Mouse (Mus musculus): Measurements from ENCODE around the gene Grtp1. TPM values are rescaled to one million over a fixed set of nuclear protein-coding genes. Genes with fewer than 3 reads are reported as not detected.

The Grtp1 gene
- polyA plus RNA-seq, 1 experiment from 2014 or later, result 14.4 TPM

DNA sequence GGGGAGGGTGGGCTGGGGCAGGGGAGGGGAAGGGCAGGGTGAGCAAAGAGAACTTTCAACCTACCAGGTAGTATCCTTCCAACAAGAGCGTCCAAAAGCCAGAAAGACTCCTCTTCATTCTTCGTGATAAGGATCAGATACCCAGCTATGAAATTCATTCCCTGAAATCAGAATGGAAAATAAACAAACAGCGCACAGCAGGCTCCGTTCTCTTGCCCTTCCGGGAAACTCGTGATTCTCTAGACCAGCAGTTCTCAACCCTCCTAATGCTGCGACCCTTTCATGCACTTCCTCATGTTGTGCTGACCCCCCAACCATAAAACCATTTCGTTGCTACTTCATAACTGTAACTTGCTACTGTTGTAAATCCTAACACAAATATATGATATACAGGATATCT is 13.6 kb downstream of the Grtp1 start:
- ATAC-seq (ENCODE audit: low FRiP score), result no peak
- no peak overlapping the region for H3K9ac ChIP-seq (replicated peaks)
- WGBS, result 84% methylated on average over 8 of the region's 8 CpGs

DNA sequence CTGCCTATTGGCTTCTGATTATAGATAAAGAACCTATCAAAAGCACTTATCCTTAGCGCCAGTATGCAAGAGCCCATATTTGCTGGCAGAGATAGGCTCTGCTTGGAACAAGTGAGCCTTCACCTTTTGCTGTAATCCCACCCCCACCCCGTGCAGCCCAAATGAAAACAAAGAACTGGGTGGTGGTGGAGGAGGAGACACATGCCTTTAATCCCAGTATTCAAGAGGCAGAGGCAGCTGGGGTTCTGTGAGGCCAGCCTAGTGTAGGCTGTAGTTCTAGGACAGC is 18.8 kb downstream of the Grtp1 start:
- Histone ChIP-seq H3K36me3 (peaks cover 14% of the 10 kb centered on the region), H3K4me3 (replicated peaks) (no peak overlapping the region), H3K27ac (replicated peaks) (no peak overlapping the region), H3K4me2 (no peak overlapping the region), H3K9me3 (replicated peaks) (no peaks in the 10 kb centered on the region), H3K9ac (replicated peaks) (no peak overlapping the region), H3K4me1 (no peaks in the 10 kb centered on the region), H3K27me3 (replicated peaks) (no peaks in the 10 kb centered on the region)
- 69% methylated on average over 2 of the region's 2 CpGs for WGBS
- ATAC-seq (ENCODE audit: low FRiP score), result no peak

More for the DNA sequence above, 13.6 kb downstream of the Grtp1 start:
- Histone ChIP-seq H3K4me1 (no peaks in the 10 kb centered on the region), H3K9me3 (replicated peaks) (no peaks in the 10 kb centered on the region), H3K36me3 (no peaks in the 10 kb centered on the region; the same call in 1 of the 2 replicates), H3K4me3 (replicated peaks) (no peak overlapping the region), H3K4me2 (no peak overlapping the region), H3K27ac (replicated peaks) (no peak overlapping the region), H3K27me3 (replicated peaks) (no peaks in the 10 kb centered on the region)

DNA sequence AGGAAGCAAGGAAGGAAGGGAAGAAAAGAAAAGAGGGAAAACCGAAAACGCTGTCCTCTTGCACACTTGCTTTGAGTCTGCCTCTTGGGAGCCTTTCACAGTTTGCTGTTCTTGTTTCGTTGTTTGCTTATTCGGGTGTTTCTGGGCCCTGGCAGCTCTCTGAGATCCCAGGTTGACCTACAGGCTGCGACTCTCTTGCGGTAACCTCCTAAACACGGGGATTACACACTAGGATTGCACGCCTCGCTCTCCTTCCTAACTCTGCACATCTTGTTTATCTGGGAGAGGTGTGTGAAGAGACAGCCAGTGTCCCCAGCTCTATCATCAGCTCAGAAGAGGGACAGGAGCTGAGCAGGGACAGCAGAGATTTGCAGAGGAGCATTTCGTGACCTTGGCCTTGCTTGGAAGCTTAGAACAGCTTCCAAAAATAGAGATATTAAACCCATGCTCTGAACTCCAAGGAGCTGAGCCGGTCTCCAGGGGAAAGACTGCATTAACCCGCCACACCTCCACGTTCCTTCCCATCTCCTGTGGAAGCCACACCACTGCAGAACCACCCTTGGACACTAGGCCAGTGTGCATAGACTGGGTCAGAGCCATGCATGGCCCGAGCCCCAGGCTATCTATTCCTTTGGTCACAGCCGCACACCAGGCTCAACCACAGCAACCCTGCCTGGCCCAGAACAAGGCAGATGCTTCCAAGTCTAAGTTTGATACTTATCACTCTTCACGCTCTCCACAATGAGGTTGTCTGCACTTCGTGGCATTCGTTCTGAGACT is 19.3 kb downstream of the Grtp1 start:
- Histone ChIP-seq H3K4me3 (replicated peaks) (no peak overlapping the region), H3K9me3 (replicated peaks) (no peaks in the 10 kb centered on the region), H3K27me3 (replicated peaks) (no peaks in the 10 kb centered on the region), H3K9ac (replicated peaks) (no peak overlapping the region), H3K4me1 (no peaks in the 10 kb centered on the region), H3K4me2 (no peak overlapping the region), H3K27ac (replicated peaks) (no peak overlapping the region), H3K36me3 (peaks cover 19% of the 10 kb centered on the region)
- no peak for ATAC-seq (ENCODE audit: low FRiP score)
- WGBS, result 85% methylated on average over 18 of the region's 18 CpGs

DNA sequence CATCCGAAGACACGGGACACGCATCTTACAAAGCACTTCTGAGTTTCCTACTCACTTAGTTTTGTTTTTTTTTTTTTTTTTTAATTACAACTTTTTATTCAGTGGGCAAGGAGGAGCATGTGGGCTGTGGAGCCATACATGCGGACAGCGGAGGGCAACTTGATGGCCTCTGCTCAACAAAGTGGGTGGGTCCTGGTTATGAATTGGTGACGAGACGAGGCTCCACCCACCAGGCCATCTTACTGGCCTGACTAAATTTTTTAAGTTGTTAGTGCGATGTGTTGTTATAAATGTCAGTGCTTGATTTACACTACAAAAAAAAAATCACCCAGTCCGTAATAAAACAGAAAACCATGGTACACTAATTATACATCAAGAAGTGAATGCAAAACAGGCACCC is 20.0 kb downstream of the Grtp1 start:
- Histone ChIP-seq H3K27me3 (replicated peaks) (no peaks in the 10 kb centered on the region), H3K4me3 (replicated peaks) (no peak overlapping the region), H3K4me1 (no peaks in the 10 kb centered on the region), H3K9me3 (replicated peaks) (no peaks in the 10 kb centered on the region), H3K27ac (replicated peaks) (no peak overlapping the region), H3K36me3 (peaks cover 26% of the 10 kb centered on the region), H3K9ac (replicated peaks) (no peak overlapping the region), H3K4me2 (no peak overlapping the region)
- no peak for ATAC-seq (ENCODE audit: low FRiP score)
- WGBS, result 81% methylated on average over 9 of the region's 9 CpGs

DNA sequence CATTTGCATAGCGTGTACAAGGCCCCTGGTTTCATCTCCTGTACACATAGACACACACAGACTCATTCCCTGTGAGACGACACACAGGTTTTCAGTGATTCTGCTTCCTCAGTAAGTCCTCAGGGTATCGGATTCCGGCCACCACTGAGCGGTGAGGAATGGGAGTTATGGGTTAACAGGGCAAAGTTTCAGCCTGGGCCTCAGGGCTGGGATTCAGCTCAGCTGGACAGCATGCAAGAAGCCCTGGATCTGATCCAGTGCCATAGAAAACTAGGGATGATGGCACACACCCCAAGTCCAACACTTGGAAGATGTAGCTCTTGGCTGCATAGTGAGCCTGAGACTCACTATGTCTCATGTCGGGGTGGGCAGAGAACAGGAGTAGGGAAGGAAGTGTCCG is 20.5 kb downstream of the Grtp1 start:
- no peak overlapping the region for H3K9ac ChIP-seq (replicated peaks)
- H3K4me2 ChIP-seq, result no peak overlapping the region
- no peaks in the 10 kb centered on the region for H3K27me3 ChIP-seq (replicated peaks)
- no peaks in the 10 kb centered on the region for H3K9me3 ChIP-seq (replicated peaks)
- H3K27ac ChIP-seq (replicated peaks), result no peak overlapping the region
- 82% methylated on average over 7 of the region's 7 CpGs for WGBS
- no peak overlapping the region for H3K4me3 ChIP-seq (replicated peaks)
- H3K4me1 ChIP-seq, result no peaks in the 10 kb centered on the region
- H3K36me3 ChIP-seq, result peaks cover 31% of the 10 kb centered on the region
- ATAC-seq (ENCODE audit: low FRiP score), result no peak

DNA sequence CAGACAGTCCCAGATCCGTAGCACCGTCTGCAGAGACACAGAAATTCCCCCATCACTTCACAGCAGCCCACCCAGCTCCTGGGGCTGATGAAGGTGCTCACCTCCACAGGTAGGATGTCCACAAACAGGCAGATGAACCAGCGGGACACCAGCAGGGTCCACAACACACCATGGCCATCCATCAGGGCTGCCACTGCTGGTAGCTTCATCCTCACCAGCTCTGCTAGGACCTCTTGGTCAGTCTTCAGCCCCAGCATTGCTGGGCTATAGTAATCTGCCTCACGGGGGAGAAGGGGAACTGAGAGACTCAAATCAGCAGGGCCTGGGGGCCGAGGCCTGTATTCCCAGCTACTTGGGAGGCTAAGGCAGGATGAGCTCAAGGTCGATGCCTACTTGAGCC is 20.9 kb downstream of the Grtp1 start:
- H3K9ac ChIP-seq (replicated peaks), result no peak overlapping the region
- H3K27me3 ChIP-seq (replicated peaks), result no peaks in the 10 kb centered on the region
- H3K4me3 ChIP-seq (replicated peaks), result no peak overlapping the region
- peaks cover 35% of the 10 kb centered on the region for H3K36me3 ChIP-seq
- H3K9me3 ChIP-seq (replicated peaks), result no peaks in the 10 kb centered on the region
- ATAC-seq (ENCODE audit: low FRiP score), result no peak
- 86% methylated on average over 6 of the region's 6 CpGs for WGBS
- no peaks in the 10 kb centered on the region for H3K4me1 ChIP-seq
- H3K4me2 ChIP-seq, result no peak overlapping the region
- H3K27ac ChIP-seq (replicated peaks), result no peak overlapping the region

GRCm38 (mm10) chr8:13178137-13178536 is 22.3 kb downstream of the Grtp1 start:
- Histone ChIP-seq H3K27me3 (replicated peaks) (no peaks in the 10 kb centered on the region), H3K4me2 (no peak overlapping the region), H3K36me3 (peaks cover 48% of the 10 kb centered on the region), H3K9ac (replicated peaks) (no peak overlapping the region), H3K27ac (replicated peaks) (no peak overlapping the region), H3K9me3 (replicated peaks) (no peaks in the 10 kb centered on the region), H3K4me3 (replicated peaks) (no peak overlapping the region), H3K4me1 (no peaks in the 10 kb centered on the region)
- 93% methylated on average over 5 of the region's 5 CpGs for WGBS
- no peak for ATAC-seq (ENCODE audit: low FRiP score)

GRCm38 (mm10) chr8:13177173-13177852 is 23.1 kb downstream of the Grtp1 start:
- ATAC-seq (ENCODE audit: low FRiP score), result no peak
- no peaks in the 10 kb centered on the region for H3K27me3 ChIP-seq (replicated peaks)
- H3K4me2 ChIP-seq, result no peak overlapping the region
- H3K4me3 ChIP-seq (replicated peaks), result no peak overlapping the region
- H3K27ac ChIP-seq (replicated peaks), result no peak overlapping the region
- H3K9ac ChIP-seq (replicated peaks), result no peak overlapping the region
- peaks cover 56% of the 10 kb centered on the region for H3K36me3 ChIP-seq
- H3K4me1 ChIP-seq, result no peaks in the 10 kb centered on the region
- WGBS, result 95% methylated on average over 7 of the region's 7 CpGs
- H3K9me3 ChIP-seq (replicated peaks), result no peaks in the 10 kb centered on the region

GRCm38 (mm10) chr8:13175650-13176049 is 24.8 kb downstream of the Grtp1 start:
- H3K27ac ChIP-seq (replicated peaks), result no peak overlapping the region
- H3K9ac ChIP-seq (replicated peaks), result no peak overlapping the region
- H3K4me2 ChIP-seq, result no peak overlapping the region
- 100% methylated on average over 1 of the region's 1 CpGs for WGBS
- H3K4me3 ChIP-seq (replicated peaks), result no peak overlapping the region
- no peaks in the 10 kb centered on the region for H3K27me3 ChIP-seq (replicated peaks)
- H3K36me3 ChIP-seq, result peaks cover 72% of the 10 kb centered on the region
- no peak for ATAC-seq (ENCODE audit: low FRiP score)
- no peaks in the 10 kb centered on the region for H3K4me1 ChIP-seq
- H3K9me3 ChIP-seq (replicated peaks), result no peaks in the 10 kb centered on the region

- Histone ChIP-seq H3K4me3 (replicated peaks) (no peak overlapping the region), H3K36me3 (peaks cover 79% of the 10 kb centered on the region), H3K27ac (replicated peaks) (no peak overlapping the region), H3K9me3 (replicated peaks) (no peaks in the 10 kb centered on the region), H3K9ac (replicated peaks) (no peak overlapping the region), H3K4me1 (no peaks in the 10 kb centered on the region), H3K4me2 (no peak overlapping the region), H3K27me3 (replicated peaks) (no peaks in the 10 kb centered on the region)
- 93% methylated on average over 4 of the region's 4 CpGs for WGBS
- no peak for ATAC-seq (ENCODE audit: low FRiP score)
Measured at GRCm38 (mm10) chr8:13174811-13175210, 25.6 kb downstream of the Grtp1 start.

DNA sequence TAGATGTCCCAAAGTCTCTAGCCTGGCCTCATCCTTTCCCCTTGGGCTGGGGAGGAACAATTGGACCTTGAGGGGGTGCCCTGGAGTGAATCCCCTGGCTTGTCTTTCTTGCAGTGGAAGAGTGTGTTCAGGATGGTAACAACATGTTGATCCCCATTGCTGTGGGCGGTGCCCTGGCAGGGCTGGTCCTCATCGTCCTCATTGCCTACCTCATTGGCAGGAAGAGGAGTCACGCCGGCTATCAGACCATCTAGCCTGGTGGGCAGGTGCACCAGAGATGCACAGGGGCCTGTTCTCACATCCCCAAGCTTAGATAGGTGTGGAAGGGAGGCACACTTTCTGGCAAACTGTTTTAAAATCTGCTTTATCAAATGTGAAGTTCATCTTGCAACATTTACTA is 26.1 kb downstream of the Grtp1 start:
- WGBS, result 95% methylated on average over 4 of the region's 4 CpGs
- peaks cover 83% of the 10 kb centered on the region for H3K36me3 ChIP-seq

DNA sequence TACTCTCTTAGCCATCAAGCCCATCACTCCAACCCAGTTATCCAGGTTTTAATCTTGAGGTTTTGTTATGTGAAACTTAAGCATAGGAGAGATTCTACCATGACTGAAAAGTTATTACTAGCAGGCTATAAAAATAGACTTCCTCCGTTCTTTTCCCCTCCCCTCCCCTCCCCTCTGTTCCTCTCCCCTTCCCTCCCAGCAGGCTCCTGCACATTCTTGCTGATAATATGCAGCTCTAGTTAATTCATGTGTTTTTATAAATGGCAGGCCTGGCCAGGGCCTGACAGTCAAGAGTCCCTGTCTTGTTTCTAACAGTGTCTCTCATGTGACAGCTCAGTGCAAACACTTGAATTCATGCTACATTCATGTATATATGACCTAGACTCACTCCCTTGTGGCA is 29.9 kb downstream of the Grtp1 start:
- Histone ChIP-seq H3K9ac (replicated peaks) (no peak overlapping the region), H3K27me3 (replicated peaks) (no peaks in the 10 kb centered on the region), H3K4me1 (no peaks in the 10 kb centered on the region), H3K4me3 (replicated peaks) (no peak overlapping the region), H3K27ac (replicated peaks) (no peak overlapping the region), H3K4me2 (no peak overlapping the region), H3K9me3 (replicated peaks) (no peaks in the 10 kb centered on the region), H3K36me3 (peaks cover 80% of the 10 kb centered on the region)
- no peak for ATAC-seq (ENCODE audit: low FRiP score)
- WGBS, result 65% methylated on average over 1 of the region's 1 CpGs

More for the DNA sequence above, 26.1 kb downstream of the Grtp1 start:
- Histone ChIP-seq H3K4me2 (no peak overlapping the region), H3K27me3 (replicated peaks) (no peaks in the 10 kb centered on the region), H3K4me3 (replicated peaks) (no peak overlapping the region), H3K4me1 (no peaks in the 10 kb centered on the region), H3K9me3 (replicated peaks) (no peaks in the 10 kb centered on the region), H3K9ac (replicated peaks) (no peak overlapping the region), H3K27ac (replicated peaks) (no peak overlapping the region)
- ATAC-seq (ENCODE audit: low FRiP score), result no peak

All from neural tube, embryonic 15.5 days (tissue).